Mouse (Mus musculus): Measurements from ENCODE around the gene Tmem218.

DNA sequence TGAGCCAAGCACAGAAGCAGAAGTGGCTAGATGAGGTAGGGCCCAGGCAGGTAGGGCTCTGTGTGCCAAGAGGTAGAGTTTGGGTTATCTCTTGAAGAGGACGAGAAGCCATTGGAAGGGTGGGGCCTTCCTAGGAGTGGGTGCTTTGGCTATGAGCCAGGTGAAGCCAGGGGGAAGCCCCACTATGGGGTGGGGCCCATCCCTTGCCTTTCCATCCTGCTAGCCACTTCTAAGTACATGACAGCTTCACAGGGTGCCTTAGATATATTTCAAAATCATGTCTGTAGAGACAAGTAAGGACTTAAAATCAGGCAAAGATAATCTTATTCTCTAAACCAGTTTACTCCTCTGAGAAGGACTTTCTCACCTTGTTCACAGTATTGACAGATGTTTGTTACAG, 36.6 kb downstream of the Tmem218 start:
- TF ChIP-seq POLR2A (IDR thresholded peaks at IDR 0.05; ENCODE audit: control insufficient read depth, low read depth, low read length) (no peak), CTCF (IDR thresholded peaks at IDR 0.05; ENCODE audit: control insufficient read depth, insufficient read depth, insufficient replicate concordance, low read depth, low read length) (no peak)
